ENCODE assay signal across 16 mouse cellular contexts in genomic region chr13:57637080-57637572, GRCm38 (mm10).
DNase-seq lines count a peak whose midpoint lies in the region; ATAC-seq and TF ChIP-seq lines count a peak whose summit lies in the region.
"Had no signal": no experiment of that assay in that cellular context is flagged by ENCODE, and none has a peak within 500 bp of the region (broad histone marks: within the 10 kb centered on the region; RNA-seq: fewer than 3 reads in every experiment).

No protein-coding gene starts in this region.

- ATAC-seq in cerebellum, adult (ENCODE audit: insufficient number of reproducible peaks, low FRiP score, low TSS enrichment) = peak; percentile 68
- ATAC-seq: liver, postnatal 0 days; Patski had no signal

- peaks cover 17% of the 10 kb centered on the region for H3K4me1 ChIP-seq in cortical plate, adult 2 months (ENCODE audit: control insufficient read depth, insufficient read depth, low read length)
- peaks cover 14% of the 10 kb centered on the region for H3K4me1 ChIP-seq in heart, embryonic 10.5 days

- TF ChIP-seq CTCF in layer of hippocampus, adult 2 months (conservative IDR thresholded peaks at IDR 0.05) = no peak
- TF ChIP-seq CTCF in cortical plate, adult 2 months (IDR thresholded peaks at IDR 0.05; ENCODE audit: extremely low read depth, insufficient read depth, low read length) = no peak

- TF ChIP-seq POLR2A in cortical plate, adult 2 months (IDR thresholded peaks at IDR 0.05; ENCODE audit: extremely low read depth, insufficient read depth, low read length) = no peak

- no peak for DNase-seq in cerebellum, postnatal 4 days (ENCODE audit: low spot score in 2 of 2)
- no peak for DNase-seq in layer of hippocampus, adult 2 months (ENCODE audit: low spot score in 2 of 2)
- DNase-seq in layer of hippocampus, postnatal 10 days (ENCODE audit: low spot score in 2 of 2) = no peak
- peak; percentile 43 for DNase-seq in cerebellum, adult 11 months
- DNase-seq in spleen, adult 18-20 months = no peak
- no peak for DNase-seq in heart, embryonic 10.5 days (ENCODE audit: low spot score)
- DNase-seq: gastrocnemius, postnatal 10 days; heart, postnatal 36 days; kidney, adult 11 months; kidney, postnatal 4 days; liver, postnatal 0 days; retina, postnatal 1 day had no signal

- H3K27me3 ChIP-seq in heart, embryonic 10.5 days (ENCODE audit: insufficient read depth, poor library complexity, severe bottlenecking) = peaks cover 6% of the 10 kb centered on the region; the same call in 1 of the 2 replicates

- H3K27ac ChIP-seq in layer of hippocampus, adult 2 months = peak overlapping the region; percentile 39; the same call in 1 of the 2 replicates
- peak overlapping the region; percentile 45; the same call in 1 of the 2 replicates for H3K27ac ChIP-seq in cortical plate, adult 2 months (ENCODE audit: insufficient read depth, low read length)
- no peak overlapping the region for H3K27ac ChIP-seq in heart, embryonic 10.5 days

- no peak overlapping the region for H3K4me3 ChIP-seq in layer of hippocampus, adult 2 months
- no peak overlapping the region for H3K4me3 ChIP-seq in cortical plate, adult 2 months (ENCODE audit: insufficient read depth, low read length)
- H3K4me3 ChIP-seq in heart, embryonic 10.5 days = no peak overlapping the region
- H3K4me3 ChIP-seq: erythroblast, embryonic 14.5 days had no signal

- H3K36me3 ChIP-seq in heart, embryonic 10.5 days = no peaks in the 10 kb centered on the region

- WGBS in heart, embryonic 10.5 days = 77% methylated on average over 10 of the region's 10 CpGs

- no peaks in the 10 kb centered on the region for H3K9me3 ChIP-seq in heart, embryonic 10.5 days
